Mouse (Mus musculus) thymus, postnatal 4 days (tissue): ENCODE measurements around the gene Uimc1.

Experiments used
- DNase-seq: peaks from one replicate; pipeline ENCODE4 v3.0.0; 2021

Gene Uimc1

GRCm38 (mm10) chr13:54992215-54992614 is 107.9 kb downstream of the Uimc1 start:
- no peak for DNase-seq

DNA sequence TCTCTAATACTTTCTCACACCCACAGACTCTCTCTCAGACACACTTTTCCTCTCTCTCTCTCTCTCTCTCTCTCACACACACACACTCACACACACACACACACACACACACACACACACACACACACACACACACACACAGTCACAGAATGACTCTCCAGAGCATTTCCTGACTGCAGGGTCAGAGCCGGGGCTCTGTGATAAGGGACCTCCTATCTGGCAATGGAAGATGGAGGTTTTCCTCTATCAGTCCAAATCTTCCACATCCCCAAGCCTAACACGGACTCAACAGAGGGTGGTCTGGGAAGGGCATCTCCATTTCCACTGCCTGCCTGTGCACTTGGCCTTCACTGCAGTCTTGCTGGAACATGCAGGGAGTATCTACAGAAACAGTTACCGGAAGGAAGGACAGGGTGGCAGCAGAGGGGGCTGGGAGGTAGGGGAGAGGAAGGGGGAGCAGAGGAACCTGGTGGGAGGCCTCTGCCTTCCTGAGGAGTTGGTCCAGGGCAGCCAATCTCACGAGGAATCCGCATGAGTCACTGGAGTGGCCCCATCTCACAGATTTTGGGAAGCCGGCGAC is 111.8 kb downstream of the Uimc1 start:
- DNase-seq = no peak

DNA sequence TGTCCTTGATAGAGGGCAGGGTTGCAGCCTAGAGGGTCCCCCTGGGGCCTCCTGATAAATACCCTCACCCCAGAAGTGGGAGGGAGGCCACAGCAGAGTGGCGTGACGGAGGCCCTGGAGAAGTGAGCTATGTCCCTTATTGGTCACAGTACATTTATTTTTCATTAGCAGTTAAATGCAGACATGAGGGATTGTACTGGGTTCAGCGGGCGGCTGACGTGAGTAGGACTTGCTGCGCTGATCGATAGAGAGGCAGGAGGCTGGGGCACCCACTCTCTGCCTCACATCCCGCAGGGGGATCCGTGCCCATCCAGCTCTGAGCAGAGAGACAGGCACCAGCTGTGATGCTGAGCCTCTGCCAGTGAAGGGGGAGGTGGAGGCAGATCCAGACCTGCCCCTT is 112.7 kb downstream of the Uimc1 start:
- no peak for DNase-seq

GRCm38 (mm10) chr13:54983614-54984013 is 116.5 kb downstream of the Uimc1 start:
- DNase-seq = no peak

DNA sequence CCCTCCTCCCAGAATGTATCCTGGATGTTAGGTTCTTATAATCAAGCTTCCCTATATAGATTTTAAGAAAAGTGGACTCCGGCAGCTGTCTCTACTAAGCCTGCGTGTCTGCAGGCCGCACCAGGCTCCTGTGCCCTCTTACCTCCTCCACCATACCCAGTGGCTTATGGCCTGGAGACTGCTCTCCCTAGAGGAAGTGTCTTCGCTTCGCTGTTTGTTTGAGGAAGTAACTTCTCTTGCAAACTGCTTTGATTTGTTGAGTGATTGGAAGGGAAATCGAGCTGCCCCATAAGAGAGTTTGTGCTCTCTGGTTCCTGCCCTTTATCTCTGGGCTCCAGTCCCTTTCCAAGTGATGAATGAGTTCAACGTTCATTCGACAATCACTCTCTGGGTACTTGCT is 117.1 kb downstream of the Uimc1 start:
- no peak for DNase-seq

DNA sequence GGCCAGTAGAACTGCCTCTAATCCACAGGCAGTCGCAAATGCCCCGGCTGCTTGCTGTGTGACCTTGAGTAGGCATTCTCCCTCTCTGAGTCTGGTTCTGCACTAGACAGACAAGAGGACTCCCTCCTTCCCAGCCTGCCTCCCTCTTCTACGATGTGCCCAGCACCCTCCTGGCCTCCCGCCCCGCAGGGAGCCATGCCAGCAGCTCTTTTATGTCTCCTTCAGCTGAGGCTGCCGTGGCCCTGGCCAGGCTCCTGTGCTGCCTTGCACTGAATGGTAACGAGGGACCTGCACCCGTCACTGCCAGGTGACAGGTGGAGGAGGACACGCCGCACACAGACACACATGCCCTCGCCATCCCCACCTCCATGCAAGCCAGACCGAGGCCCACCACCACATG is 119.1 kb downstream of the Uimc1 start:
- no peak for DNase-seq

DNA sequence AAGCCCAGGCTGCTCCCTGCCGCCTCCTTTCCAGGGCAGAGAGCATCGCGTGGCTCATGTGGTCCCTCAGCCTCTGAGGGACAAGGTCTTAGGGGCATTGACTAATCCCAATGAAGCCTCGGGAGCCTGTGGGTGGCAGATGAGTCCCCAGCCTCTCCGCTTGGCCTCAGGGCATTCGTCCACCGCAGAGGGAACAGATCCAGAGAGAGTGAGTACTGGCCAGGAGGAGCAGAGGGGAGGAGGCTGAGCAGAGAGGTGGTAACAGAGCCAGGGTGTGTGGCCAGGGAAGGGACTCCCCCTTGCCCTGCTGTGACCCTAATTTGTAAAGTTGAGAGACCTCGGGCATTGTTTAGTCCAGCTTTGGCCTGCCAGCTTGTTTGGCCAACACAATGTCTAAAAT is 121.3 kb downstream of the Uimc1 start:
- no peak for DNase-seq
